Comparison of ENCODE assay signal across 12 mouse cellular contexts in the genomic region with DNA sequence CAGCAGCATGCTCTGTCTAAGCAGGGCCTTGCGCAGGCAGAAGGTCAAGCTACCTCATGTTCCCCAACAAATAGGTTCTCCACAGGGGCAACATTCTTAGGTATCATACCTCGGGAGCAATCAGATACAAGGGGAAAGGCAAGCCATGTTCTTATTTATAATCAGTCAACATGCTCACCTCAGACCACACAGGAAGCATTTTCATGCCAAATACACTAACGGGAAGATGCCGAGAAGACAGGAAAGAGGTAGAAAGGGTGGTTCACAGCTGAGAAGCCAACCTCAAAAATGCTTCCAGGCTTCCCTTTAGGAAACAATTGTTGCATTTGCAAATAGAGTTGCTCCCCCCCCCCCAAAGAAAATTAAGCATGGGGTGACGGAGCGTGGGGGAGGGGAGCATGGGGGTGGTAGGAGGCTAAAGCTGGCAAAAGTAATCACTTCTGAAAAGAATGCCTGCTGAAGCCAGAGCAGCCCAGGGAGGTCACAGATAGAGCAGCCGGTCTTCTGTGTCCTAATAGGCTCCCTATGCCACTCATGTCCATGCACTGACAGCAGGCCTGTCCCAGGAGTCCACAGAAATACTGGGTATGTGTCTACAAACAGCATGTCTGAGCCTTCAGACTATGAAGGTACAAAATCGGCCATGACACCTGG. TPM values are rescaled to one million over a fixed set of nuclear protein-coding genes. Genes with fewer than 3 reads are reported as not detected.
A peak's percentile ranks its signal among the peaks of the same experiment; 100 is the strongest.
DNase-seq lines count a peak whose midpoint lies in the region.
"Had no signal": no experiment of that assay in that cellular context is flagged by ENCODE, and none has a peak within 500 bp of the region (broad histone marks: within the 10 kb centered on the region; RNA-seq: fewer than 3 reads in every experiment).

No protein-coding gene starts in this region.

- peak; percentile 17 for DNase-seq in adrenal gland, postnatal 10 days
- DNase-seq in adrenal gland, adult 18-20 months (ENCODE audit: low spot score in 2 of 2) = no peak
- DNase-seq in kidney, adult 18-20 months = peak; percentile 39
- no peak for DNase-seq in kidney, adult 8-10 months
- peak; percentile 54 to 66 for DNase-seq in spleen, postnatal 36 days (ENCODE audit: low spot score in 2 of 2)
- DNase-seq in spleen, postnatal 10 days (ENCODE audit: low spot score in 2 of 2) = no peak
- DNase-seq in naive thymus-derived CD4-positive, alpha-beta T cell, adult 2 months (ENCODE audit: low read depth) = peak; percentile 74
- DNase-seq in left cerebral cortex, postnatal 14 days (ENCODE audit: low spot score in 2 of 2) = no peak
- DNase-seq: adrenal gland, postnatal 25 days; cerebellum, adult 9-11 months; layer of hippocampus, adult 9-11 months; right cerebral cortex, adult 18-20 months had no signal

- intact Hi-C loops in left cerebral cortex, postnatal 14 days (cut with DNase I) = no loop called here

RNA-seq across cellular contexts. Expression of a gene that starts 5.4 kb away (rescaled TPM):
- not detected for total RNA-seq in adrenal gland, postnatal 10 days (2021)
- not detected for total RNA-seq in adrenal gland, adult 18-20 months (2021)
- not detected for total RNA-seq in left cerebral cortex, postnatal 14 days (2021)
- total RNA-seq: adrenal gland, postnatal 25 days had no signal

RNA-seq across cellular contexts. Expression of a gene that starts 16.7 kb away (rescaled TPM):
- total RNA-seq in adrenal gland, postnatal 10 days (2021) = 10 to 100 TPM; 65.9 to 80.6 TPM
- 10 to 100 TPM; 52.5 to 58.4 TPM for total RNA-seq in adrenal gland, adult 18-20 months (2021)
- 100 to 1,000 TPM; 168 to 175 TPM for total RNA-seq in left cerebral cortex, postnatal 14 days (2021)

Comparison
In these comparisons a context has a peak if more than half of its experiments do, and no peak if none do; other contexts are left out.
1. DNase-seq: peak in adrenal gland, postnatal 10 days (single experiment), kidney, adult 18-20 months (single experiment), spleen, postnatal 36 days (2 of 2) and naive thymus-derived CD4-positive, alpha-beta T cell, adult 2 months (single experiment); none in adrenal gland, adult 18-20 months (0 of 2), kidney, adult 8-10 months (0 of 2), spleen, postnatal 10 days (0 of 2) and left cerebral cortex, postnatal 14 days (0 of 2).